Mouse (Mus musculus) C2C12 (cell line): Measurements from ENCODE around the gene Sdk1.

Source experiments
- CTCF ChIP-seq: IDR thresholded peaks from one replicate; pipeline ENCODE4 v1.5.1; 2011; ENCODE audit not compliant: control insufficient read depth, insufficient read depth, insufficient read length
- MAX ChIP-seq: IDR thresholded peaks from one replicate; pipeline ENCODE4 v1.6.1; 2011; ENCODE audit warnings: mild to moderate bottlenecking, control low read depth
- MYOG ChIP-seq: IDR thresholded peaks from one replicate; pipeline ENCODE4 v1.6.1; 2011; ENCODE audit not compliant: control insufficient read depth, insufficient read length; ENCODE audit errors: extremely low read depth
- USF1 ChIP-seq: IDR thresholded peaks from one replicate; pipeline ENCODE4 v1.6.1; 2011; ENCODE audit warnings: low read depth, mild to moderate bottlenecking, control low read depth, moderate library complexity

DNA sequence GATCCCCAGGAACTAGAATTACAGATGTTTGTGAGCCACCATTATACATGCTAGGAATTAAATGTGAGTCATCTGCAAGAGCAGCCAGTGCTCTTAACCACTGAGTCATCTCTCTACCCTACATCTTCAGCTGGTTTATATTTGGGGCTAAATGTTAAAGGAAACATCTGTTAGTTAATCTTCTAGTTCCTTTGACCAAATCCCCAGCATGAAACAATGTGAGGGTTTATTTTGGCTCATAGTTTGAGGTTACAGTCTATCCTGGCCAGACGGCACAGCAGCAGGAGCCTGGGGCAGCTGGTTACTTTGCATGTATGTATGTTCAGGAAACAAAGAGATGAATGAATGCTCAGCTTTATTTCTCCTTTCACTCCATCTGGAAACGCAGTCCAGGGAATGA, 62.5 kb downstream of the Sdk1 start:
- no peak for TF ChIP-seq MAX
- no peak for TF ChIP-seq CTCF
- TF ChIP-seq MYOG, result no peak
- TF ChIP-seq USF1, result no peak
